Comparison of ENCODE assay signal across 9 mouse cellular contexts in genomic region chr6:116005959-116006288, GRCm38 (mm10). TPM values are rescaled to one million over a fixed set of nuclear protein-coding genes. Genes with fewer than 3 reads are reported as not detected.
DNase-seq lines count a peak whose midpoint lies in the region; ATAC-seq and TF ChIP-seq lines count a peak whose summit lies in the region.
"Had no signal": no experiment of that assay in that cellular context is flagged by ENCODE, and none has a peak within 500 bp of the region (broad histone marks: within the 10 kb centered on the region; RNA-seq: fewer than 3 reads in every experiment).

No protein-coding gene starts in this region.

- ATAC-seq in kidney, embryonic 14.5 days (ENCODE audit: low FRiP score, low TSS enrichment) = no peak
- no peak for ATAC-seq in embryonic facial prominence, embryonic 15.5 days (ENCODE audit: insufficient number of reproducible peaks, low FRiP score, low TSS enrichment, low read depth)
- ATAC-seq in limb, embryonic 15.5 days (ENCODE audit: insufficient number of reproducible peaks, low FRiP score, low TSS enrichment, low read depth) = no peak
- ATAC-seq: midbrain, embryonic 13.5 days had no signal

- H3K27ac ChIP-seq in kidney, embryonic 14.5 days (ENCODE audit: low read depth, low read length) = peak overlapping the region; percentile 83
- peak overlapping the region; percentile 61; the same call in 1 of the 2 replicates for H3K27ac ChIP-seq in cortical plate, adult 2 months (ENCODE audit: insufficient read depth, low read length)
- peak overlapping the region; percentile 12; the same call in 1 of the 2 replicates for H3K27ac ChIP-seq in embryonic facial prominence, embryonic 15.5 days (replicated peaks)
- peak overlapping the region; percentile 65 for H3K27ac ChIP-seq in limb, embryonic 15.5 days
- H3K27ac ChIP-seq: midbrain, embryonic 13.5 days had no signal

- H3K36me3 ChIP-seq in kidney, embryonic 14.5 days (ENCODE audit: control insufficient read depth, insufficient read depth, low read length) = no peaks in the 10 kb centered on the region
- no peaks in the 10 kb centered on the region for H3K36me3 ChIP-seq in embryonic facial prominence, embryonic 15.5 days
- no peaks in the 10 kb centered on the region for H3K36me3 ChIP-seq in limb, embryonic 15.5 days
- H3K36me3 ChIP-seq: midbrain, embryonic 13.5 days had no signal

- TF ChIP-seq CTCF in cortical plate, adult 2 months (IDR thresholded peaks at IDR 0.05; ENCODE audit: extremely low read depth, insufficient read depth, low read length) = no peak

- 61% methylated on average over 4 of the region's 4 CpGs for WGBS in kidney, embryonic 14.5 days
- WGBS in embryonic facial prominence, embryonic 15.5 days = 71% methylated on average over 4 of the region's 4 CpGs
- WGBS in limb, embryonic 15.5 days = 88% methylated on average over 4 of the region's 4 CpGs

- no peak overlapping the region for H3K4me3 ChIP-seq in kidney, embryonic 14.5 days (ENCODE audit: low read length)
- H3K4me3 ChIP-seq in cortical plate, adult 2 months (ENCODE audit: insufficient read depth, low read length) = no peak overlapping the region
- no peak overlapping the region for H3K4me3 ChIP-seq in embryonic facial prominence, embryonic 15.5 days (replicated peaks)
- H3K4me3 ChIP-seq in limb, embryonic 15.5 days = no peak overlapping the region
- H3K4me3 ChIP-seq: midbrain, embryonic 13.5 days had no signal

- H3K4me1 ChIP-seq in kidney, embryonic 14.5 days (ENCODE audit: control insufficient read depth, insufficient read depth, low read length) = peaks cover 23% of the 10 kb centered on the region
- no peaks in the 10 kb centered on the region for H3K4me1 ChIP-seq in cortical plate, adult 2 months (ENCODE audit: control insufficient read depth, insufficient read depth, low read length)
- H3K4me1 ChIP-seq in embryonic facial prominence, embryonic 15.5 days = peaks cover 21% of the 10 kb centered on the region; the same call in 1 of the 2 replicates
- H3K4me1 ChIP-seq in limb, embryonic 15.5 days = peaks cover 32% of the 10 kb centered on the region

- no peaks in the 10 kb centered on the region for H3K27me3 ChIP-seq in kidney, embryonic 14.5 days (ENCODE audit: control insufficient read depth, insufficient read depth, low read length)
- no peaks in the 10 kb centered on the region for H3K27me3 ChIP-seq in embryonic facial prominence, embryonic 15.5 days
- no peaks in the 10 kb centered on the region for H3K27me3 ChIP-seq in limb, embryonic 15.5 days

- H3K9me3 ChIP-seq in kidney, embryonic 14.5 days (ENCODE audit: control insufficient read depth, low read length) = no peaks in the 10 kb centered on the region
- H3K9me3 ChIP-seq in embryonic facial prominence, embryonic 15.5 days (replicated peaks) = no peaks in the 10 kb centered on the region
- no peaks in the 10 kb centered on the region for H3K9me3 ChIP-seq in limb, embryonic 15.5 days
- H3K9me3 ChIP-seq: midbrain, embryonic 13.5 days had no signal

- no peak overlapping the region for H3K9ac ChIP-seq in kidney, embryonic 14.5 days (ENCODE audit: low read depth, low read length)
- H3K9ac ChIP-seq in embryonic facial prominence, embryonic 15.5 days = no peak overlapping the region
- H3K9ac ChIP-seq in limb, embryonic 15.5 days = no peak overlapping the region
- H3K9ac ChIP-seq: midbrain, embryonic 13.5 days had no signal

- no peak for TF ChIP-seq POLR2A in cortical plate, adult 2 months (IDR thresholded peaks at IDR 0.05; ENCODE audit: extremely low read depth, insufficient read depth, low read length)

- peak overlapping the region; percentile 17; the same call in 1 of the 2 replicates for H3K4me2 ChIP-seq in kidney, embryonic 14.5 days (replicated peaks; ENCODE audit: low read depth, low read length)
- H3K4me2 ChIP-seq in embryonic facial prominence, embryonic 15.5 days (replicated peaks) = no peak overlapping the region
- no peak overlapping the region for H3K4me2 ChIP-seq in limb, embryonic 15.5 days
- H3K4me2 ChIP-seq: midbrain, embryonic 13.5 days had no signal

- no peak for DNase-seq in kidney, adult 18-20 months
- DNase-seq in right cerebral cortex, adult 2 months (ENCODE audit: low spot score in 2 of 2) = no peak
- no peak for DNase-seq in adrenal gland, postnatal 10 days
- DNase-seq: thymus, postnatal 25 days had no signal

RNA-seq across cellular contexts. Expression of gene Plxnd1, which starts 11.1 kb away (rescaled TPM):
- 58.3 and 62.7 TPM in 2 replicates for polyA plus RNA-seq in kidney, embryonic 14.5 days (2014; fragmentation: Nextera tagmentation; extraction: Ambion mirVana)
- 103 and 115 TPM in 2 replicates for polyA plus RNA-seq in cortical plate, adult 2 months (2012; rRNA removed)
- polyA plus RNA-seq in embryonic facial prominence, embryonic 15.5 days (2015; fragmentation: Nextera tagmentation; extraction: Ambion mirVana) = 29.4 and 33.5 TPM in 2 replicates
- polyA plus RNA-seq in limb, embryonic 15.5 days (2015; fragmentation: Nextera tagmentation; extraction: Ambion mirVana) = 31.7 and 32.2 TPM in 2 replicates
- 100 to 1,000 TPM; 155 to 215 TPM for total RNA-seq in adrenal gland, postnatal 10 days (2021)

Comparison
In these comparisons a context has a peak if more than half of its experiments do, and no peak if none do; other contexts are left out.
1. H3K27ac ChIP-seq: peak in every context shown above with its lines; median percentile 83 in kidney, embryonic 14.5 days; 65 in limb, embryonic 15.5 days; 61 in cortical plate, adult 2 months; 12 in embryonic facial prominence, embryonic 15.5 days.